Mouse (Mus musculus) lung, postnatal 4 days (tissue): ENCODE results near the gene Cpb2.

ENCODE experiments used
- DNase-seq, 2 experiments: peaks; one replicate each; pipeline ENCODE4 v3.0.0; 2021

Gene Cpb2

GRCm38 (mm10) chr14:75246024-75247000, 4.2 kb downstream of the Cpb2 start:
- no peak for DNase-seq

- DNase-seq = no peak
These were observed 8.3 kb downstream of the Cpb2 start for GRCm38 (mm10) chr14:75250432-75250831.

- DNase-seq = peak in 1 of 2 experiments; percentile 22
These were observed 14.4 kb downstream of the Cpb2 start for GRCm38 (mm10) chr14:75256521-75256920.

GRCm38 (mm10) chr14:75269531-75269930, 27.4 kb downstream of the Cpb2 start:
- DNase-seq = no peak

DNA sequence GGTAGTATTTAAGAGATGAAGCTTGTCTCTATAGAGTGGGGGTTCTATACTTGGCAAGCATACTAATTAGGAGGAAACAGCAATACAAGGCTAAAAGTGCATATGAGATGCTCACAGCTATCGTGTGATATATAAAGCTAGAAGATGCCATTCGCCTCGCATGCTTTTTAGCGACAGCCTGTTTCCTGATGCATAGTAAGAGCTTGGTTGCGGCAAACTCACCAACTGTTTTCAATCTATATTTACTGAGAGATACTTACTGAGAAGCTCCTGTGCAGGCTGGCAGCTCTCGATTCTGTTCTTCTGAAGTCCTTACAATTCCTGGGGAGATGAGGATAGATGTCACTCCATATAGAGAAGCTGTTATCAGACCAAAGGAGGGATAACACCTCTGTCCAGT, 37.6 kb downstream of the Cpb2 start:
- no peak for DNase-seq

- DNase-seq = no peak
These were observed 38.3 kb downstream of the Cpb2 start for GRCm38 (mm10) chr14:75280406-75280805.

DNA sequence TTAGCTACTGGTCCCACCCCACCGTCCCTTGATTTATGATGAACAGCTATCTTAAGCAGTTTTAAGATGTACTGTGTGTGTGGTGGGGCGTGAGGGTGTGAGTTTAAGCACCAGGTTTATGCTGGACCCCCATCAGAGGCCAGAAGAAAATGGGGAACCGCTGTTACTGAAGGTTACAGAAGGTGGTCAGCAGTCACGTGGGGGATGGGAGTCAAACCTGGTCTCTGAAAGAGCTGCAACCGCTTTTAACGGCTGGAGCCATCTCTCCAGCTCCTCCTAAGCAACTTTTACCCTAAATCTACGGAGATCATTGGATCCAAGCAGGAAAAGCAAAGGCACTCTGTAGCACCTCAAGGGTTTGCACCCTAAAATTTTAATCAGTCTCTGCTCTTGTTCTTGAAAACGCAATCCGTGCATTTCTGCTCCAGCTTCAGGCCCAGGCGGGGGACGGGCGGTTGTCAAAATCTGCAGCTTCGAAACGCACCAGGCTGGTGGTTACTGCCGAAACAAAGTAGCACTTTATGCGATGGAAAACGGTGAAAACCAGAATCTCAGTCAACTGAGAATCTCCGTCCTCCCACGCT, 41.6 kb downstream of the Cpb2 start:
- DNase-seq = no peak

DNA sequence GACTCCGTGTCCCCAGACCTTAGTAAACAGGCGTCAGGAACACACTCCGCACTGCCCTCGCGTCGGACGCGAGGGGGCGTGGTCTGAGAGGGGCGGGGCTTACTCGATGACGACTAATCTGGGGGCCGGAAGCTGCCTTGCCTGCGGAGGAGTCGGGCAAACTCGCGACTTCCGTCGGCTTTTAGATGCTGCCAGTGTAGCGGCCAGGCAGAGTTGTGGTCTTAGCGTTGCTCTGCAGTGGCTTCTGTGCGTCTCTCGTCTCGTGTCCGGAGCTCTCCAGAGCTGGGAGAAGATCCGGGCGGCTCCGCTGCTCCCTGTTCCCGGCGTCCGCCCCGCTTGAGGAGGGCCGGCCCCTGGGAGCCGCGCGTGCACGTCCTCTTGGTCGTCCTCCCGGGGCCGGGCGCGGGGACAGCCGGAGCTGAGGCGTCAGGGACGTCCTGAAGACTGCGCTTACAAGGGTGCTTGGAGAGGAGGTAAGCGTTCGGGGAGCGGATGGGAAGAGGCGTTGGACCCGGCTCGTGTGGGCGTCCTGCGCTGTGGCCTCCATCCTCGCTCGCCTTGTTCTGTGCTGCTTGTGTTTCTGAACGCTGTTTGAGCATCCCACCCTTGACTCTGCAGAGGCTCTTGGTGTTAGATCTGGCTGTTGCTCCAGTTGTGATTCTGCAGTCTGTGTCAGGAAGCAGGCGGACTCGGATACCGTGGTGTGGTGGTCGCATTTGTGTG, 42.3 kb downstream of the Cpb2 start, which contains the start of gene Zc3h13:
Zc3h13 (plus strand) TSS at position 181 of the 723 bp plus-strand sequence.
- DNase-seq = peak; percentile 96 to 98

DNA sequence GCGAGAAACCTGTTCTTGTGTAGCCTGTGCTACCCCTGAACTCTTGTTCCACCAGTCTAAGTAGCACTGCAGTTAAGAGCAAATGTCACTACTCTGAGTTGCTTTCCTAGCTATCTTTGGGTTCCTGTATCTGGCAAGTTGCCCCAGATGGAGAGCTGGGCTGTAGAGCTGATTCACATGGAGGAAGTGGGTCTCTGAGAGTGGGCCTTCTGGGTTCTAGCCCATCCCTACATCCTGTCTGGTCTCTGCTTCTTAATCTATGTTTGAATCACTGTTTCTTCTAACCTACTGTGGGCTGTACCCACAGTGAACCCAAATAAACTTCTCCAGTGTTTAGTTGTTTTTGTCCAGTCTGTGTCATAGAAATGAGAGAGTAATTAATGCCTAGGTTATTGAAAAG, 59.0 kb downstream of the Cpb2 start:
- no peak for DNase-seq

DNA sequence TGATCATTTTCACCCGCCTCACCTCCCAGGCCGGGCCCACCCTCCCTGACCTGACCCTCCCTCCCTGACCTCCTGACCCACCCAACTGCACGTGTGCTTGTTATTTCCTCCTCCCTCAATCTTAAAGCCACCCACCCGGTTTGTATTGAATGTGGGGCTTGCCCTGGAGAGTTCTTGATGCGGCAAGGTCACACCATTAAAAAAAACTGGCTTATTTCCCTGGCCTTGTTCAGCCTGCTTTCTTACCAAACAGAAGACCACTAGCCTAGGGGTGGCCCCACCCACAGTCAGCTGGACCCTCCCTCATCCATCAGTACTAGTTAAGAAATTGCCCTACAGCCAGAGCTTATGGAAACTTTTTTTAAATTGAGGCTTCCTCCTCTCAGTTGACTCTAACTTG, 61.7 kb downstream of the Cpb2 start:
- no peak for DNase-seq

DNA sequence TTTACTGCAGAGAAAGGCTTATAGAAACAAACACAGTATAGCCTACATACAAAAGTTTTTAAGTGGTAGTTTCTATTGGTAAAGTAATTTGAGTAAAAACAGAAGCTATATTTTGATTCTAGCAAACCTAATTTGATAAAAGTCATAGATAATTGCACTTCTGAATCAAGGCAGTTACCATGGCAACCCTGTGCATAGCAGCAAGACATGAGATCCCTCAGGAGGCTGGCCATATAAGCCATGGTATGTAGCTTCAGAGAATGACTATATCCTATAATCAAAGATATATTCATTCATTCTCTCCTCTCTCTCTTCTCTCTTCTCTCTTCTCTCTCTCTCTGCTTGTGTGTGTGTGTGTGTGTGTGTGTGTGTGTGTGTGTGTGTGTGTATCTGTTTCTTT, 65.8 kb downstream of the Cpb2 start:
- no peak for DNase-seq

DNA sequence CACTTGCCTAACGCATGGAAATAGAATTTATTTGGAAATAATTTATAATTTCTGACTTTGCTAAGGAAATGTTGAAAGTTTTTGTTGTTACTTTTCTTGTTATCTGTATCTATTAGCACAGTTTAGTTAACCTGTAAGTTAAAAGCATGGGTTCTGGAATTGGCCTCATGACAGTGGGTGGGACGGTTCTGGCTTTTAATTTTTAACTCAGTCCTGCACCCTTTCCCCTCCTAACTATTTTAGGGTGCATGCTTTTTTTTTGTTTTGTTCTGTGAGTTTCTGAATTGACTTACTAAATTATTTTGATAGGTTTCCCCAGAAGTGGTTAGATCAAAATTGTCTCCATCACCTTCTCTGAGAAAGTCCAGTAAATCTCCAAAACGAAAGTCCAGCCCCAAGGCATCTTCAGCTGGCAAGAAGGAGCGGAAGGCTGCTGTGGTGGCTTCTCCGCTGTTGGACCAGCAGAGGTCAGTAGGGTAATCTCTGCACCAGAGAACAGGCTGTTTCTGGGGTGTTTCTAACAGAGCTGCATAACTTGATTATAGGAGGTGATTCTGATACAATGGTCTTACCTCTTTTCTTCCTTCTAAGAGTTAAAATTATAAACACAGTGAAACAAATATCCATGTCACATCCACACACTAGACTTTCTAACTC, 67.4 kb downstream of the Cpb2 start:
- DNase-seq = no peak

- DNase-seq = no peak
These were observed 72.4 kb downstream of the Cpb2 start for GRCm38 (mm10) chr14:75314484-75314883.

DNA sequence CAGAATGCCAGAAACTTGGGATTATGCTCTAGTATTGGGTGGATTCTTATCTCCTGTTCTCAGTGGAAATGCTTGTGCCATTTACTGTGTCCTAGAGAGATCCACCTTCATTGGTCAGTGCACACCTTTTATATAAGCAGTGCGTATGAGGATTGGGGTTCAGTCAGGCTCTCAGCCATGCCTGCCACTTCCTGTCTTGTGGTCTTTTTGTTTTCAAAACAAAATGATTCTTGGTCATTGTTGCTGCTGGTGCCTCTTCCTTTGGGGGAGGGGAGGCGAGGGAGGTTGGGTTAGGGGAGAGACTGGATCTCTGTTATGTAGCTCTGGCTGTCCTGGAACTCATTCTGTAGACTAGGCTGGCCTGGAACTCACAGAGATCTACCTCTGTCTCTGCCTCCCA, 76.6 kb downstream of the Cpb2 start:
- DNase-seq = no peak

DNA sequence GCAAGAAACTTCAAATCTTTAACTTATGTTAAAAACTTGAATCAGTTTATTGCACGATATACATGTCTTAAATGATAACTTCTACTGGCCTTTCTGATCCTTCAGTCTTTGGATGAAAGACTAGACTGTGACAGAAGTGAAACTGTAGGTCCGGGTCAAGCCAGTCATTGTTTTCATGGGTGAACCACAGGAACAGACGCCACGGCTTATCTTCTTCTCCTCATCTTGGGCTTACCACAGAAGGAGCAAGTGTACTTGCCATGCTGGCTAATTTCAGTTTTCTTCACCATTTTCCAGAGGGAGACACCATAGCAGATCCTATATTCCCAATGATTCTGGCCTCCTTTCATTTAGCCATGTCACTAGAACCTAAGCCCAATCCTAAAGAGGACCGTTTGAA, 78.2 kb downstream of the Cpb2 start:
- no peak for DNase-seq

DNA sequence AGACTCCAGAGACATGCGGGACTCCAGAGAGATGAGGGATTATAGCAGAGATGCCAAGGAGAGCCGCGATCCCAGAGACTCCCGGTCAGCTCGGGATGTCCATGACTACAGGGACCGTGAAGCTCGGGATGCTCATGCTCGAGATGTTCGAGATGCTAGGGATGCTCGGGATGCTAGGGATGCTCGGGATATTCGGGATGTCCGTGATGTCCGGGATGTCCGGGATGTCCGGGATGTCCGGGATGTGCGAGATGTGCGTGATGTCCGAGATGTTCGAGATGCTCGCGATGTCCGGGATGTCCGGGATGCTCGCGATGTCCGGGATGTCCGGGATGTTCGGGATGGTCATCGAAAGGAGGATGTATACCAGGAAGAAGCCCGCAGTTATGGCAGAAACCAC, 81.3 kb downstream of the Cpb2 start:
- DNase-seq = no peak

GRCm38 (mm10) chr14:75328062-75328461, 86.0 kb downstream of the Cpb2 start:
- DNase-seq = no peak

- peak in 1 of 2 experiments; percentile 27 for DNase-seq
These were observed 88.5 kb downstream of the Cpb2 start for GRCm38 (mm10) chr14:75330621-75331020.
